Comparison of ENCODE assay signal across 31 mouse cellular contexts in the genomic region with DNA sequence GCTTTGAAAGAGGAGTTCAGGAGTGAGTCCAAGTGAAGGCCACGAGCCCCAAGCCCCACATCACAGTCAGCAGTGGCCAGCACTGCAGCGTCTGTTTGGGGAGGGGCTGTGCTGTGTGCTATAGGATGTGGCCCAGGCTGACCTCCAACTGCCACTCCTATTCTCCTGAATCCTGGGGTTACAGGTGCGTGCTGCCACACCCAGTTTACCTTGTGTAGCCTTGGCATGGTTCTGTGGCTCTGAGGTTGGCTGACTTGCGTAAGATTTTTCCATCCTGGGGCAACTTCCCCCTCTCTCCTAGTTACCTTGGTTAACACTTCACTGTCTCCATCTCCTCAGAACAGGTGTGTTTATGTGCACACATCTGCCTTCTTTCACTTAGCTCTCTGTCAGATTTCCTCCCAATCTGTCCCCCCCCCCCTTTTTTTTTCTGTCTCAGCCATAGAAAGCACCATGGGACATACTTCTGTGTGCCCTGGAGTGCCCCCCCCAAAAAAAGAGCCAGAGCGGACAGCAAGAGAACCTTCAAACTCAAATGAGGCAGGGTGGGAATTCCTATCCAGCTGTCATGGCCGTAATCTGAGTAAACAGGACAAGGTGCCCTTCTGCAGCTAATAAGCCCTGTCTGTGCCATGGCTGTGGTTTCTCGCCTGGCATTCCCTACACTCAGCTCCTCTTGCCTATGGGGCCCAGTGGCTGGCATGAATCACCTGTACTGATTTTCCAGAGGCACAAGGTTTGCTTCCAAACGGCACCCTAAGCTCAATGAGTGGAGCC. TPM values are rescaled to one million over a fixed set of nuclear protein-coding genes. Genes with fewer than 3 reads are reported as not detected.
DNase-seq lines count a peak whose midpoint lies in the region; ATAC-seq and TF ChIP-seq lines count a peak whose summit lies in the region.
"Had no signal": no experiment of that assay in that cellular context is flagged by ENCODE, and none has a peak within 500 bp of the region (broad histone marks: within the 10 kb centered on the region; RNA-seq: fewer than 3 reads in every experiment).

No protein-coding gene starts in this region.

- intact Hi-C loops in left cerebral cortex, postnatal 4 days (cut with DNase I): loop anchor here (5.0 kb wide), 1 partner anchor 434 kb away; no protein-coding TSS in a partner anchor

- no peak for TF ChIP-seq CTCF in lung, adult 2 months (IDR thresholded peaks at IDR 0.05; ENCODE audit: insufficient read depth, low read length)
- TF ChIP-seq CTCF in intestine, postnatal 0 days (IDR thresholded peaks at IDR 0.05; ENCODE audit: low read depth): no peak

- WGBS in lung, adult 2 months: 61% methylated on average over 8 of the region's 8 CpGs
- WGBS in intestine, postnatal 0 days: 52% methylated on average over 8 of the region's 8 CpGs

- peak; percentile 71 to 82 for DNase-seq in lung, adult 18-20 months
- no peak for DNase-seq in lung, adult 2 months
- peak; percentile 30 for DNase-seq in lung, postnatal 10 days
- DNase-seq in embryo, embryonic 10.5 days (ENCODE audit: low spot score): no peak
- no peak for DNase-seq in kidney, adult 8-10 months
- DNase-seq in left cerebral cortex, postnatal 4 days: no peak
- DNase-seq: adrenal gland, adult 8-10 months; B cell, adult 2 months; cerebellum, adult 2 months; forebrain, postnatal 0 days; gastrocnemius, postnatal 10 days; kidney, adult 9 months; kidney, postnatal 10 days; liver; retina, postnatal 1 day; right cerebral cortex, postnatal 14 days; spleen, adult 18-20 months had no signal

- H3K9ac ChIP-seq in intestine, postnatal 0 days (ENCODE audit: low read depth, low read length): no peak overlapping the region
- H3K9ac ChIP-seq: embryonic facial prominence, embryonic 15.5 days; forebrain, embryonic 12.5 days; forebrain, postnatal 0 days; heart, embryonic 15.5 days; hindbrain, embryonic 15.5 days; liver, embryonic 14.5 days; lung, embryonic 15.5 days; neural tube, embryonic 15.5 days had no signal

- no peak for TF ChIP-seq POLR2A in lung, adult 2 months (IDR thresholded peaks at IDR 0.05; ENCODE audit: borderline replicate concordance, extremely low read depth, low read depth, low read length)
- TF ChIP-seq POLR2A in myocyte (IDR thresholded peaks at IDR 0.05; ENCODE audit: insufficient read length, low read depth): no peak

- H3K9me3 ChIP-seq in intestine, postnatal 0 days (ENCODE audit: control insufficient read depth): no peaks in the 10 kb centered on the region
- H3K9me3 ChIP-seq: embryonic facial prominence, embryonic 10.5 days; embryonic facial prominence, embryonic 15.5 days; forebrain, embryonic 12.5 days; heart, embryonic 10.5 days; heart, embryonic 15.5 days; hindbrain, embryonic 15.5 days; lung, embryonic 15.5 days; megakaryocyte, embryonic 14.5 days; neural tube, embryonic 15.5 days had no signal

- H3ac ChIP-seq in myocyte (ENCODE audit: control insufficient read depth, insufficient read length): no peak overlapping the region

- H3K79me2 ChIP-seq in myocyte (ENCODE audit: control insufficient read depth, insufficient read depth): no peaks in the 10 kb centered on the region

- peaks cover 3% of the 10 kb centered on the region for H3K4me1 ChIP-seq in lung, adult 2 months (ENCODE audit: control insufficient read depth, insufficient read depth, low read length)
- H3K4me1 ChIP-seq in intestine, postnatal 0 days (replicated peaks; ENCODE audit: control insufficient read depth, insufficient read depth, low read length): no peaks in the 10 kb centered on the region; the same call in 1 of the 2 replicates

- no peak overlapping the region for H3K4me3 ChIP-seq in lung, adult 2 months (replicated peaks; ENCODE audit: extremely low read depth, low read depth, low read length)
- no peak overlapping the region for H3K4me3 ChIP-seq in intestine, postnatal 0 days (ENCODE audit: low read depth, low read length)
- no peak overlapping the region for H3K4me3 ChIP-seq in myocyte
- H3K4me3 ChIP-seq: embryonic facial prominence, embryonic 10.5 days; embryonic facial prominence, embryonic 15.5 days; forebrain, embryonic 12.5 days; heart, embryonic 10.5 days; heart, embryonic 15.5 days; hindbrain, embryonic 15.5 days; lung, embryonic 15.5 days; megakaryocyte, embryonic 14.5 days; neural tube, embryonic 15.5 days had no signal

- H3K27ac ChIP-seq in intestine, postnatal 0 days (ENCODE audit: low read depth, low read length): no peak overlapping the region
- H3K27ac ChIP-seq: embryonic facial prominence, embryonic 10.5 days; embryonic facial prominence, embryonic 15.5 days; forebrain, embryonic 12.5 days; heart, embryonic 10.5 days; heart, embryonic 15.5 days; hindbrain, embryonic 15.5 days; liver, embryonic 14.5 days; lung, embryonic 15.5 days; neural tube, embryonic 15.5 days had no signal

- ATAC-seq in intestine, postnatal 0 days: peak; percentile 50
- ATAC-seq: activated CD4-positive, CD25-positive, alpha-beta regulatory T cell, adult 4 months; forebrain, postnatal 0 days; inflammation-experienced regulatory T-cells, adult 6 months had no signal

- H3K27me3 ChIP-seq in intestine, postnatal 0 days (replicated peaks; ENCODE audit: control insufficient read depth, insufficient read depth, low read length): no peaks in the 10 kb centered on the region
- peaks cover 43% of the 10 kb centered on the region for H3K27me3 ChIP-seq in myocyte (ENCODE audit: control insufficient read depth, insufficient read depth, insufficient read length)
- H3K27me3 ChIP-seq: embryonic facial prominence, embryonic 15.5 days; hindbrain, embryonic 15.5 days; lung, embryonic 15.5 days; neural tube, embryonic 15.5 days had no signal

- H3K36me3 ChIP-seq in intestine, postnatal 0 days (ENCODE audit: control insufficient read depth, insufficient read depth): peaks cover 13% of the 10 kb centered on the region
- no peaks in the 10 kb centered on the region for H3K36me3 ChIP-seq in myocyte (ENCODE audit: control insufficient read depth, insufficient read depth)
- H3K36me3 ChIP-seq: embryonic facial prominence, embryonic 10.5 days; embryonic facial prominence, embryonic 15.5 days; forebrain, embryonic 12.5 days; heart, embryonic 10.5 days; heart, embryonic 15.5 days; hindbrain, embryonic 15.5 days; lung, embryonic 15.5 days; neural tube, embryonic 15.5 days had no signal

- H3K4me2 ChIP-seq in intestine, postnatal 0 days (replicated peaks; ENCODE audit: low read depth): no peak overlapping the region
- no peak overlapping the region for H3K4me2 ChIP-seq in myocyte (ENCODE audit: low read depth)
- H3K4me2 ChIP-seq: embryonic facial prominence, embryonic 15.5 days; forebrain, embryonic 12.5 days; heart, embryonic 15.5 days; hindbrain, embryonic 15.5 days; lung, embryonic 15.5 days; neural tube, embryonic 15.5 days had no signal

TF ChIP-seq in myocyte, 11 proteins besides CTCF, POLR2A, EP300 and RAD21:
- TF ChIP-seq REST (IDR thresholded peaks at IDR 0.05; ENCODE audit: insufficient read depth, insufficient read length) (no peak), CEBPB (IDR thresholded peaks at IDR 0.05; ENCODE audit: insufficient read depth, poor library complexity, severe bottlenecking) (no peak), MAX (IDR thresholded peaks at IDR 0.05; ENCODE audit: low read depth) (no peak), MYOD1 (IDR thresholded peaks at IDR 0.05; ENCODE audit: control insufficient read depth in 1 of 3, insufficient read length in 2 of 3, low read depth in 2 of 3) (peak in 1 of 3 experiments; percentile 55), MYOG (IDR thresholded peaks at IDR 0.05; ENCODE audit: control insufficient read depth in 1 of 3, insufficient read depth in 1 of 3, insufficient read length in 2 of 3, low read depth in 2 of 3) (peak in 2 of 3 experiments; percentile 41 to 54), TCF3 (IDR thresholded peaks at IDR 0.05; ENCODE audit: insufficient read length, low read depth) (no peak), E2F4 (IDR thresholded peaks at IDR 0.05; ENCODE audit: insufficient read depth) (no peak), TCF12 (IDR thresholded peaks at IDR 0.05; ENCODE audit: insufficient read depth, poor library complexity, severe bottlenecking) (no peak)

RNA-seq across cellular contexts. Expression of a gene that starts 9.4 kb away (rescaled TPM):
- polyA plus RNA-seq in lung, adult 2 months (2012; rRNA removed): 16.6 TPM in 2 replicates
- 6.5 and 8.9 TPM in 2 replicates for polyA plus RNA-seq in intestine, postnatal 0 days (2015; fragmentation: Nextera tagmentation; extraction: Ambion mirVana)
- 8.9 TPM for polyA plus RNA-seq in myocyte (2012; fragmentation: generic; extraction: Trizol)
- 100 to 1,000 TPM; 145 to 146 TPM for total RNA-seq in left cerebral cortex, postnatal 4 days (2021)

RNA-seq across cellular contexts. Expression of a gene that starts 30.0 kb away (rescaled TPM):
- 1.2 and 2.2 TPM in 2 replicates for polyA plus RNA-seq in lung, adult 2 months (2012; rRNA removed)
- 19.0 and 24.4 TPM in 2 replicates for polyA plus RNA-seq in intestine, postnatal 0 days (2015; fragmentation: Nextera tagmentation; extraction: Ambion mirVana)
- not detected for polyA plus RNA-seq in myocyte (2012; fragmentation: generic; extraction: Trizol)
- under 1 TPM; 0.44 to 0.52 TPM for total RNA-seq in left cerebral cortex, postnatal 4 days (2021)
- polyA plus RNA-seq: activated CD4-positive, CD25-positive, alpha-beta regulatory T cell, adult 4 months; inflammation-experienced regulatory T-cells, adult 6 months had no signal

Comparison
In these comparisons a context has a peak if more than half of its experiments do, and no peak if none do; other contexts are left out.
1. DNase-seq: peak in lung, adult 18-20 months (2 of 2) and lung, postnatal 10 days (single experiment); none in lung, adult 2 months (single experiment), embryo, embryonic 10.5 days (single experiment), kidney, adult 8-10 months (0 of 2) and left cerebral cortex, postnatal 4 days (single experiment).